Mouse (Mus musculus): ENCODE results near the gene Rps2. TPM values are rescaled to one million over a fixed set of nuclear protein-coding genes. Genes with fewer than 3 reads are reported as not detected.

Rps2 gene
- polyA plus RNA-seq (2012; fragmentation: generic; extraction: Trizol), result 100 to 1,000 TPM; 451 to 471 TPM

GRCm38 (mm10) chr17:24717943-24718342 lies at the start of gene Rps2, which contains the start of gene Rnf151:
Gene Rps2 (plus strand): TSS chr17:24718116.
Gene Rnf151 (minus strand): TSS chr17:24718063.

DNA sequence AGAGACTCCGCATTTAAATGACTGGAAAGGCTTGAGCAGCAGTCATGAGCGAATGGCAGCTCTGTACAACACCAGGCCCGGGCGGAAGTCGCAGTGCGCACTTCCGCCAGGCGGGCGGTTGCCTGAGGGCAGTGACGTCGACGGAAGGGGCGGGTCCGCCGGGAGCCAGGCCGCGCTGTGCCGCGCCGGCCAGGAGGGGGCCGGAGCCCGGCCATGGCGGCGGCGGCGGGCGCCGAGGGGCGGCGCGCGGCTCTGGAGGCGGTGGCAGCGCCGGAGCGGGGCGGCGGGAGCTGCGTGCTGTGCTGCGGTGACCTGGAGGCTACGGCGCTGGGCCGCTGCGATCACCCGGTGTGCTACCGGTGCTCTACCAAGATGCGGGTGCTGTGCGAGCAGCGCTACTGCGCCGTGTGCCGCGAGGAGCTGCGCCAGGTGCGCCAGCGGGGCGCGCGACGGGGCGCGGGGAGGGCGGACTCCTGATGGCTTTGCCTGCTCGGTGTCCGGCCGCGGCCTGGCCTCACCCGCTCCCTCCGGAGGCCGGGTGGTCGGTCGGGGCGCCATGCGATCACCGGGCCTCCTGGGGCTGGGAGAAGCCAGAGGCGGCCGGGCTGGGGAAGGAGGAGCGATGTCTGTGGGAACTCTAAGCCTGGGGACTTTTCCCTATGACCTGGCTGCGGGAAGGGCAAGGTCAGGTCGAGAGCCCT lies 48.2 kb upstream of the Rps2 start, which contains the start of gene Zfp598:
Gene Zfp598 (plus strand): TSS at position 143 of the 701 bp plus-strand sequence.

DNA sequence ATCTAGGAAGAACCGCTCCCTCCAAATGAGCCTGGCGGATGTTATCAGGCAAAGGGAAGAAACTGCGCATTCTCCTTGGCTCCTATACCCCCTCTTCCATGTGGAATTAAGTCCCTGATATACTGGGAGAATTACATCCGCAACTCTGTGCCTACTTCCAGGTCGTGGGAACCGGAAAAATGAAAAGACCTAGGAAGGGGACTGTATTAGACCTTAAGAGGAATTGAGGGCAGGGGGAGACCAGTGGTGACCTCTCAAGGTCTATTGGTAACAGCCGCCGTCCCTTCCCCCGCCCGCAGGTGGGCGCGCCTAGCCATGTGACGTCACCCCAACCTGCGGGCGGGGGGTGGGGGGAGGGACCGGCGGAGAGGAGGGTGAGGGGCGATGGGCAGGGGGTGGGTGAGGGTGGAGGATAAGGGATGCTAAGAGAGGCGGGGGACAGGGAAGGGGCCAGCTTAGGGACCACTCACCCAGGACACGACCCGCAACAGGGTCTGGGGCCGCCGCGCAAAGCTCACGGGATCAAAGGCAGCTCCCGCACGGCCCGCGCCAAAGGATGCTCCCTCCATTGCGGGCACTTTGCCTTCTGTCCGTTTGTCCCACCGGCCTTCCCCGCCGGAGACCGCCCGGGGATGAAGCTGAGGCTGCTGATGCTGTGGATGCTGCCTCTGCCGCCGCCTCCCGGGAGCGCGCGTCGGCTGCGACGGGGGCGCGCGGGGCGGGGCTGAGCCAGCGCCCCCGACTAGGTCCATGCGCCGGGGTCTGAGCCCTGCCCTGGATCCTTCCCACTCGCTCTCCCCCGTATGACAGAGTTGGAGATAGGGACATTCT lies 28.4 kb upstream of the Rps2 start, which contains the start of gene Syngr3:
Gene Syngr3 (minus strand): TSS at position 705 of the 831 bp plus-strand sequence.

GRCm38 (mm10) chr17:24696011-24696697 lies 21.8 kb upstream of the Rps2 start, which contains the start of the genes Gfer and Noxo1:
Gene Gfer (minus strand): TSS chr17:24696156.
Gene Noxo1 (plus strand): TSS chr17:24696234.

GRCm38 (mm10) chr17:24706982-24707800 lies 10.7 kb upstream of the Rps2 start, which contains the start of gene Tbl3:
Gene Tbl3 (minus strand): TSS chr17:24707660.

GRCm38 (mm10) chr17:24724184-24724583 lies 6.3 kb downstream of the Rps2 start, which contains the start of gene Ndufb10:
Gene Ndufb10 (minus strand): TSS chr17:24724478.

GRCm38 (mm10) chr17:24727618-24728017 lies 9.7 kb downstream of the Rps2 start, which contains the start of gene Rpl3l:
Gene Rpl3l (plus strand): TSS chr17:24727820.

DNA sequence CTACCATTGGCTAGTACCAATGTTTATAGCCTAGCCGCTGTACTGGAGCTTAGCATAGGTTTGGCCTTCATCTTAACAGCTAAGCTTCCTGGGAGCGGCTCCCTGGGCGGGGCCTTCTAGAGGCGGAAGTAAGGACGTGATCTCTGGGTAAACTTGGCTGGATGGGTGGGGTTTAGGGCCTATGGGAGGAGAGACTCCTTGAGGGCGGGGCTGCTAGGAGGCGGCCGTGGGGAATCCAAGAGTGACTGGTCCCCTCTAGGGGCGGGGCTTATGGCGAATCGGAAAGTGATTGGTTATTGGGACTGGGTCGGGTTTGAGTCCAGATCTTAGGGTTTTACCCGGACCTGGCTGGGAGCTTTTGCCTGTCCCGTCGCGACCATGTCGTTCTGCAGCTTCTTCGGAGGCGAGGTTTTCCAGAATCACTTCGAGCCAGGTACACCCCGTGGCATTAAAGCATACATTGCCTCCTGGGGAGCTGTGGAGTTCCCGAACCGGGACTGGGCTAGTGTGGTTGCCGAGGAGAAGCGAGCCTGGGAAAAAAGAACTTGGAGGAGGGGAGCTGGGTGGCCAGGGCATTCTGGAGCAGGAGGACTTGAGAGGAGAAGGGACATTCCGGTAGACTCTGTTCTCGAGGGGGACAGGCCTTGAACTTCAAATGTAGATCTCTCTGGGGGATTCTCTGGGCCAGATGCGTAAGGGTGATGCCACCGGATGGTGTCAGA lies 18.6 kb downstream of the Rps2 start, which contains the start of gene Msrb1:
Gene Msrb1 (plus strand): TSS at position 313 of the 722 bp plus-strand sequence.

GRCm38 (mm10) chr17:24752415-24753394 lies 34.8 kb downstream of the Rps2 start, which contains the start of gene Hs3st6:
Gene Hs3st6 (plus strand): TSS chr17:24752988.

Other genes with a start within 250 kb of the Rps2 start
- gene E4f1, start 247.8 kb upstream of the Rps2 start, polyA plus RNA-seq (2012; fragmentation: generic; extraction: Trizol), result 10 to 100 TPM in 1 of 2 experiments, 1 to 10 TPM in 1; 9.2 to 27.4 TPM
- gene Pgp, start 247.7 kb upstream of the Rps2 start, polyA plus RNA-seq (2012; fragmentation: generic; extraction: Trizol), result 10 to 100 TPM; 31.3 to 84.9 TPM
- gene Bricd5, start 244.2 kb upstream of the Rps2 start, polyA plus RNA-seq (2012; fragmentation: generic; extraction: Trizol), result under 1 TPM; 0.07 to 0.13 TPM
- gene Mlst8, start 239.0 kb upstream of the Rps2 start, polyA plus RNA-seq (2012; fragmentation: generic; extraction: Trizol), result 10 to 100 TPM; 11.5 to 32.9 TPM
- gene Caskin1, start 229.5 kb upstream of the Rps2 start, polyA plus RNA-seq (2012; fragmentation: generic; extraction: Trizol), result under 1 TPM; 0.26 to 0.51 TPM
- gene Traf7, start 190.2 kb upstream of the Rps2 start, polyA plus RNA-seq (2012; fragmentation: generic; extraction: Trizol), result 100 to 1,000 TPM in 1 of 2 experiments, 10 to 100 TPM in 1; 68.5 to 103 TPM
- under 1 TPM; 0.11 to 0.22 TPM for gene Rab26, start 183.9 kb upstream of the Rps2 start, polyA plus RNA-seq (2012; fragmentation: generic; extraction: Trizol)
- 10 to 100 TPM in 1 of 2 experiments, 1 to 10 TPM in 1; 6.9 to 98.9 TPM for gene Pkd1, start 168.3 kb upstream of the Rps2 start, polyA plus RNA-seq (2012; fragmentation: generic; extraction: Trizol)
- gene Tsc2, start 85.5 kb upstream of the Rps2 start, polyA plus RNA-seq (2012; fragmentation: generic; extraction: Trizol), result 100 to 1,000 TPM in 1 of 2 experiments, 10 to 100 TPM in 1; 78.3 to 110 TPM
- 10 to 100 TPM; 27.3 to 51.1 TPM for gene Nthl1, start 85.4 kb upstream of the Rps2 start, polyA plus RNA-seq (2012; fragmentation: generic; extraction: Trizol)
- gene Slc9a3r2, start 67.8 kb upstream of the Rps2 start, polyA plus RNA-seq (2012; fragmentation: generic; extraction: Trizol), result 10 to 100 TPM in 1 of 2 experiments, 1 to 10 TPM in 1; 2.8 to 26.5 TPM
- gene Npw, start 59.7 kb upstream of the Rps2 start, polyA plus RNA-seq (2012; fragmentation: generic; extraction: Trizol), result not detected
- 10 to 100 TPM; 14.9 to 24.2 TPM for gene Zfp598, start 48.4 kb upstream of the Rps2 start, polyA plus RNA-seq (2012; fragmentation: generic; extraction: Trizol)
- under 1 TPM; 0.14 to 0.27 TPM for gene Syngr3, start 28.2 kb upstream of the Rps2 start, polyA plus RNA-seq (2012; fragmentation: generic; extraction: Trizol)
- 10 to 100 TPM; 40.0 to 84.5 TPM for gene Gfer, start 22.0 kb upstream of the Rps2 start, polyA plus RNA-seq (2012; fragmentation: generic; extraction: Trizol)
- gene Noxo1, start 21.9 kb upstream of the Rps2 start, polyA plus RNA-seq (2012; fragmentation: generic; extraction: Trizol), result 1 to 10 TPM; 1.9 to 6.3 TPM
- 100 to 1,000 TPM in 1 of 2 experiments, 10 to 100 TPM in 1; 28.8 to 116 TPM for gene Tbl3, start 10.5 kb upstream of the Rps2 start, polyA plus RNA-seq (2012; fragmentation: generic; extraction: Trizol)
- 1 to 10 TPM; 2.0 to 2.2 TPM for gene Rnf151, start 53 bp upstream of the Rps2 start, polyA plus RNA-seq (2012; fragmentation: generic; extraction: Trizol)
- gene Ndufb10, start 6.4 kb downstream of the Rps2 start, polyA plus RNA-seq (2012; fragmentation: generic; extraction: Trizol), result 100 to 1,000 TPM; 438 to 576 TPM
- gene Rpl3l, start 9.7 kb downstream of the Rps2 start, polyA plus RNA-seq (2012; fragmentation: generic; extraction: Trizol), result not detected
- gene Msrb1, start 18.5 kb downstream of the Rps2 start, polyA plus RNA-seq (2012; fragmentation: generic; extraction: Trizol), result 100 to 1,000 TPM in 1 of 2 experiments, 10 to 100 TPM in 1; 99.5 to 155 TPM
- gene Hs3st6, start 34.9 kb downstream of the Rps2 start, polyA plus RNA-seq (2012; fragmentation: generic; extraction: Trizol), result under 1 TPM; 0.02 to 0.04 TPM
- not detected for gene Meiob, start 86.2 kb downstream of the Rps2 start, polyA plus RNA-seq (2012; fragmentation: generic; extraction: Trizol)
- 10 to 100 TPM; 29.5 to 54.2 TPM for gene Hagh, start 122.0 kb downstream of the Rps2 start, polyA plus RNA-seq (2012; fragmentation: generic; extraction: Trizol)
- 10 to 100 TPM in 1 of 2 experiments, 1 to 10 TPM in 1; 2.4 to 14.2 TPM for gene Fahd1, start 132.2 kb downstream of the Rps2 start, polyA plus RNA-seq (2012; fragmentation: generic; extraction: Trizol)
- gene Igfals, start 147.9 kb downstream of the Rps2 start, polyA plus RNA-seq (2012; fragmentation: generic; extraction: Trizol), result 1 to 10 TPM in 1 of 2 experiments, under 1 TPM in 1; 0.02 to 1.7 TPM
- 10 to 100 TPM; 52.2 to 83.5 TPM for gene Nubp2, start 168.2 kb downstream of the Rps2 start, polyA plus RNA-seq (2012; fragmentation: generic; extraction: Trizol)
- 10 to 100 TPM; 29.6 to 47.8 TPM for gene Spsb3, start 168.5 kb downstream of the Rps2 start, polyA plus RNA-seq (2012; fragmentation: generic; extraction: Trizol)
- gene Eme2, start 177.0 kb downstream of the Rps2 start, polyA plus RNA-seq (2012; fragmentation: generic; extraction: Trizol), result 10 to 100 TPM; 10.0 to 12.7 TPM
- 100 to 1,000 TPM; 126 to 185 TPM for gene Mrps34, start 177.0 kb downstream of the Rps2 start, polyA plus RNA-seq (2012; fragmentation: generic; extraction: Trizol)
- 10 to 100 TPM; 23.3 to 53.3 TPM for gene Nme3, start 178.4 kb downstream of the Rps2 start, polyA plus RNA-seq (2012; fragmentation: generic; extraction: Trizol)
- gene Mapk8ip3, start 218.9 kb downstream of the Rps2 start, polyA plus RNA-seq (2012; fragmentation: generic; extraction: Trizol), result 10 to 100 TPM in 1 of 2 experiments, 1 to 10 TPM in 1; 3.9 to 54.1 TPM
- 10 to 100 TPM; 19.4 to 33.6 TPM for gene Jpt2, start 242.6 kb downstream of the Rps2 start, polyA plus RNA-seq (2012; fragmentation: generic; extraction: Trizol)

All from C3H10T1/2 (cell line).